Mouse (Mus musculus): Measurements from ENCODE around the gene Lhfpl4. TPM values are rescaled to one million over a fixed set of nuclear protein-coding genes. Genes with fewer than 3 reads are reported as not detected.

The Lhfpl4 gene
- total and polyA plus RNA-seq, 3 experiments, result 3.2 to 8.9 (median 7.1) TPM

- TF ChIP-seq TBP (conservative IDR thresholded peaks at IDR 0.05; ENCODE audit: low read depth, low read length) (no peak), RAD21 (IDR thresholded peaks at IDR 0.05; ENCODE audit: low read depth, low read length) (no peak; the same call in none of the 2 replicates), MAZ (IDR thresholded peaks at IDR 0.05; ENCODE audit: low read depth, low read length) (0 out of 2 replicates have a peak, but pooled peaks have one; percentile 73), IRF4 (IDR thresholded peaks at IDR 0.05; ENCODE audit: low read depth, low read length) (peak; percentile 97), ETS1 (conservative IDR thresholded peaks at IDR 0.05; ENCODE audit: low read depth, low read length) (peak; percentile 68), PAX5 (IDR thresholded peaks at IDR 0.05; ENCODE audit: low read length) (no peak), MYC (IDR thresholded peaks at IDR 0.05; ENCODE audit: low read depth, low read length) (peak; percentile 40; the same call in 1 of the 2 replicates), ZMIZ1 (IDR thresholded peaks at IDR 0.05; ENCODE audit: low read depth, low read length) (no peak), GABPA (IDR thresholded peaks at IDR 0.05; ENCODE audit: insufficient replicate concordance, low read depth, low read length) (no peak), CTCF (conservative IDR thresholded peaks at IDR 0.05 in 1 of 2, IDR thresholded peaks at IDR 0.05 in 1 of 2; ENCODE audit: low read depth in 2 of 2, low read length in 2 of 2) (no peak), EP300 (IDR thresholded peaks at IDR 0.05; ENCODE audit: low read length) (peak; percentile 99), USF2 (conservative IDR thresholded peaks at IDR 0.05; ENCODE audit: low read depth, low read length) (no peak), BHLHE40 (IDR thresholded peaks at IDR 0.05; ENCODE audit: low read depth, low read length) (peak; percentile 79), TCF12 (IDR thresholded peaks at IDR 0.05; ENCODE audit: low read depth, low read length) (peak; percentile 96), MAFK (IDR thresholded peaks at IDR 0.05; ENCODE audit: insufficient replicate concordance, low read length) (no peak; the same call in 1 of the 2 replicates), HCFC1 (IDR thresholded peaks at IDR 0.05; ENCODE audit: low read depth, low read length) (peak; percentile 28; the same call in 1 of the 2 replicates), POLR2A (IDR thresholded peaks at IDR 0.05; ENCODE audit: low read depth, low read length) (0 out of 2 replicates have a peak, but pooled peaks have one; percentile 39), MAX (IDR thresholded peaks at IDR 0.05; ENCODE audit: low read length) (peak; percentile 81; the same call in 1 of the 2 replicates), ELF1 (IDR thresholded peaks at IDR 0.05; ENCODE audit: low read depth, low read length) (peak; percentile 63), ZC3H11A (IDR thresholded peaks at IDR 0.05; ENCODE audit: low read depth, low read length) (no peak), E2F4 (IDR thresholded peaks at IDR 0.05; ENCODE audit: insufficient replicate concordance, low read depth, low read length) (no peak), JUN (IDR thresholded peaks at IDR 0.05; ENCODE audit: insufficient read depth, low read depth, low read length) (peak; percentile 20; the same call in 1 of the 2 replicates), JUND (conservative IDR thresholded peaks at IDR 0.05; ENCODE audit: low read depth, low read length) (peak; percentile 70), RCOR1 (conservative IDR thresholded peaks at IDR 0.05; ENCODE audit: low read depth, low read length) (peak; percentile 95), ZNF384 (IDR thresholded peaks at IDR 0.05; ENCODE audit: low read depth, low read length) (no peak), CHD1 (IDR thresholded peaks at IDR 0.05; ENCODE audit: low read depth, low read length) (no peak), UBTF (IDR thresholded peaks at IDR 0.05; ENCODE audit: low read depth, low read length) (0 out of 2 replicates have a peak, but pooled peaks have one; percentile 49), POLR2AphosphoS2 (IDR thresholded peaks at IDR 0.05; ENCODE audit: low read depth, low read length) (no peak), NELFE (IDR thresholded peaks at IDR 0.05; ENCODE audit: low read depth, low read length) (peak; percentile 33; the same call in 1 of the 2 replicates), CHD2 (IDR thresholded peaks at IDR 0.05; ENCODE audit: low read length) (peak; percentile 86), ZKSCAN1 (IDR thresholded peaks at IDR 0.05; ENCODE audit: borderline replicate concordance, low read depth, low read length) (no peak), MXI1 (IDR thresholded peaks at IDR 0.05; ENCODE audit: low read depth, low read length) (0 out of 2 replicates have a peak, but pooled peaks have one; percentile 44), KAT2A (IDR thresholded peaks at IDR 0.05; ENCODE audit: insufficient replicate concordance, low read length) (no peak), MEF2A (IDR thresholded peaks at IDR 0.05; ENCODE audit: borderline replicate concordance, low read depth, low read length) (peak; percentile 80), USF1 (IDR thresholded peaks at IDR 0.05; ENCODE audit: low read depth, low read length) (no peak), SMC3 (IDR thresholded peaks at IDR 0.05; ENCODE audit: low read depth, low read length) (peak; percentile 34), SIN3A (IDR thresholded peaks at IDR 0.05; ENCODE audit: low read length) (peak; percentile 27; the same call in 1 of the 2 replicates), NRF1 (IDR thresholded peaks at IDR 0.05; ENCODE audit: low read depth, low read length) (no peak)
- DNase-seq (ENCODE audit: extremely low read depth), result peak; percentile 84
These were observed 30.6 kb upstream of the Lhfpl4 start for GRCm38 (mm10) chr6:113225798-113226197.

More at GRCm38 (mm10) chr6:113225798-113226197, 30.6 kb upstream of the Lhfpl4 start:
- H3K79me2 ChIP-seq (replicated peaks; ENCODE audit: control insufficient read depth, extremely low read depth, insufficient read depth, poor library complexity, severe bottlenecking), result no peaks in the 10 kb centered on the region
- H3K36me3 ChIP-seq (replicated peaks in 1 of 2; ENCODE audit: control insufficient read depth in 1 of 2, insufficient read depth in 1 of 2, low read length in 1 of 2), result no peaks in the 10 kb centered on the region
- dilution Hi-C loops (cut with MboI; ENCODE audit: extremely low pct_ligation_motif_present, extremely low pct_unique_long_range_greater_than_20kb, low sequenced_read_pairs), result no loop called here
- H3K4me3 ChIP-seq (replicated peaks in 1 of 3; ENCODE audit: low read depth in 2 of 3, low read length in 2 of 3, poor library complexity in 1 of 3), result no peak overlapping the region
- H3K27ac ChIP-seq (ENCODE audit: insufficient read depth, low read depth), result peak overlapping the region; percentile 58
- H3K9ac ChIP-seq (ENCODE audit: insufficient read depth, low read depth), result no peak overlapping the region
- in situ Hi-C loops (cut with MboI; ENCODE audit: low pct_ligation_motif_present, low pct_unique_long_range_greater_than_20kb, low sequenced_read_pairs), result no loop called here
- H3K4me1 ChIP-seq (ENCODE audit: control insufficient read depth in 1 of 2, insufficient read depth in 2 of 2), result peaks cover 8 to 47% of the 10 kb centered on the region in 2 experiments
- H3K27me3 ChIP-seq (replicated peaks), result no peaks in the 10 kb centered on the region
- H3K4me2 ChIP-seq (ENCODE audit: insufficient read depth, low read depth, poor library complexity, severe bottlenecking), result peak overlapping the region; percentile 57; the same call in 1 of the 2 replicates
- peaks cover 9% of the 10 kb centered on the region for H3K9me3 ChIP-seq (replicated peaks; ENCODE audit: low read length)

Data from CH12.LX (cell line).